Mouse (Mus musculus) heart, adult 2 months (tissue): Measurements from ENCODE around the gene Ces1f.

Experiments
- CTCF ChIP-seq: fragments of 200-600 bp; IDR thresholded peaks from 2 replicates; pipeline ENCODE4 v1.8.1; 2022; ENCODE audit warnings: antibody characterized with exemption, mild to moderate bottlenecking, moderate library complexity
- POLR2A ChIP-seq: fragments of 200-500 bp; IDR thresholded peaks from 2 replicates; pipeline ENCODE4 v1.6.1; 2011; ENCODE audit warnings: mild to moderate bottlenecking, low read depth, low read length, control low read depth; ENCODE audit not compliant: insufficient read depth

DNA sequence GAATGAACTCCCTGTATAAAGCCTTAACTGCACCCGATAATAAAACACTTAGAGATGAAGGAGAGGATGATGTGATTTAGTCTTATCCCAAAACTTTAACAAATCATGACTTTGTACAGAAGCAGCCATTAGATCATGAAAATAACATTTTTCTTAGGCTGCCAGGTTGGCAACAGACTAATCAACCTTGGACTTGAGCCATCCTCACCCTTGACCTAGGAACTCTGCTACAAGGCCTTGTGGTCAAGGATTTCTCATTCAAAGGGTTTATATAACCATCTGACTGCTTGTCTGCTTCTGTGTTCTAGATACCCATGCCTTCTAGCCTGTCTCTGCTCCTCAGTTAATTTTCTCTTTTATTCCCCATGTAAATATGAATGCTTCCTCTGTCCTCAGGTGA, 44.8 kb downstream of the Ces1f start:
- TF ChIP-seq CTCF: no peak
- TF ChIP-seq POLR2A: no peak
